Mouse (Mus musculus): ENCODE measurements around the gene Rpl22l1.

DNA sequence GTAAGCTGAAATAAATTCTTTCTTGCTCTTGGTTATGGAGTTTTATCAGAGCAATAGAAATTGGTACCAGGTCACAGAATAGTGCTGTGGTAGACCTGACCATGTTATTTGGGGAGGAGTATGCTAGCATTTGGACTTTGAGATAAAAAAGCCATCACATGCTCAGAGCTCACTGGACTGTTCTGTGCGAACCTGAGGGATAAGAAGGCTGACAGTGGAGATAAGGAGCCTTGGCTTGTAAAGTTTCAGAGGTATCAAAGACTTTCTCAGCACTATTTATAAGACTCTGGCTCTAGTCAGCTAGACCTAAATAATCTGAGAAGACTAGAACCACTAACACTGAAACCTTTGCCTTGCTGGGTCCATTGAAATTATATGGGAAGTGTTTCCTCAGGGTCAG lies 29.3 kb upstream of the Rpl22l1 start:
- no peak for TF ChIP-seq CTCF (IDR thresholded peaks at IDR 0.05; ENCODE audit: low read depth)
- TF ChIP-seq EP300 (IDR thresholded peaks at IDR 0.05; ENCODE audit: low read depth) = peak; percentile 88

Data from liver, postnatal 0 days (tissue).